Mouse (Mus musculus) liver, adult 2 months (tissue): ENCODE measurements around the gene Gm17490. TPM values are rescaled to one million over a fixed set of nuclear protein-coding genes. Genes with fewer than 3 reads are reported as not detected.
"Not testable (repeated sequence)": the region's sequence is repeated elsewhere in the genome, so short reads cannot be mapped to it uniquely, and the experiment has no call there.

Experiments
- DNase-seq: peaks from one replicate; pipeline ENCODE4 v3.0.0-alpha.2; 2011; ENCODE audit warnings: low read depth, low spot score; ENCODE audit errors: extremely low read depth
- H3K27ac ChIP-seq: fragments of 200-500 bp; replicated peaks from 2 replicates; pipeline ENCODE4 v1.5.1; 2012; ENCODE audit warnings: low read depth, mild to moderate bottlenecking, control low read depth, inconsistent platforms, low read length; ENCODE audit not compliant: insufficient read depth
- H3K27me3 ChIP-seq: fragments of 200-500 bp; 2 replicates; pipeline ENCODE4 v1.6.1; 2012; ENCODE audit warnings: mild to moderate bottlenecking, moderate library complexity, low read length, inconsistent platforms; ENCODE audit not compliant: control insufficient read depth, insufficient read depth
- H3K36me3 ChIP-seq: fragments of 200-500 bp; 2 replicates; pipeline ENCODE4 v1.6.1; 2012; ENCODE audit warnings: low read length, inconsistent platforms; ENCODE audit not compliant: control insufficient read depth, insufficient read depth
- H3K4me1 ChIP-seq: fragments of 200-500 bp; 2 replicates; pipeline ENCODE4 v1.6.1; 2011; ENCODE audit warnings: low read length; ENCODE audit not compliant: control insufficient read depth, insufficient read depth
- H3K4me3 ChIP-seq: fragments of 200-500 bp; 2 replicates; pipeline ENCODE4 v1.5.1; 2011; ENCODE audit warnings: low read depth, mild to moderate bottlenecking, control low read depth, low read length, moderate library complexity; ENCODE audit not compliant: insufficient read depth
- H3K79me2 ChIP-seq: fragments of 200-500 bp; 2 replicates; pipeline ENCODE4 v1.6.1; 2012; ENCODE audit warnings: inconsistent platforms, mild to moderate bottlenecking, low read length, moderate library complexity; ENCODE audit not compliant: control insufficient read depth, insufficient read depth
- H3K9ac ChIP-seq: fragments of 200-500 bp; 2 replicates; pipeline ENCODE4 v1.6.1; 2012; ENCODE audit warnings: low read depth, mild to moderate bottlenecking, control low read depth, inconsistent platforms, low read length
- CTCF ChIP-seq: fragments of 200-500 bp; IDR thresholded peaks from 2 replicates; pipeline ENCODE4 v1.5.1; 2011; ENCODE audit warnings: low read depth, low read length, control low read depth
- POLR2A ChIP-seq: fragments of 200-500 bp; IDR thresholded peaks from 2 replicates; pipeline ENCODE4 v1.6.1; 2011; ENCODE audit warnings: low read length, control low read depth; ENCODE audit not compliant: insufficient read depth; ENCODE audit errors: extremely low read depth
- WGBS: fragments of 180-500 bp; shearing (Covaris S2); methylation state at CpG from one replicate; pipeline ENCODE4 v1.1.7; 2018; 5-methylcytosine and 5-hydroxymethylcytosine counted together
- polyA plus RNA-seq: library from polyadenylated mRNA; depleted of rRNA; stranded (reverse); fragments of >200 nt; gene quantifications from 2 replicates; pipeline ENCODE4 v1.2.3, GENCODE M21; 2012
- total RNA-seq: library from RNA; depleted of rRNA; stranded (reverse); fragments of >200 nt; gene quantifications from 2 replicates; pipeline ENCODE4 v1.2.3, GENCODE M21; 2014

Gm17490 gene
- total and polyA plus RNA-seq, 2 experiments, result not detected

GRCm38 (mm10) chr2:11623726-11624125, 2.3 kb downstream of the Gm17490 start:
- WGBS, result 81% methylated on average over 2 of the region's 2 CpGs
- H3K4me1 ChIP-seq, result no peaks in the 10 kb centered on the region
- no peak overlapping the region for H3K4me3 ChIP-seq
- H3K27ac ChIP-seq, result no peak overlapping the region
- no peak for TF ChIP-seq POLR2A
- TF ChIP-seq CTCF, result no peak
- DNase-seq, result no peak
- H3K79me2 ChIP-seq, result no peaks in the 10 kb centered on the region
- H3K9ac ChIP-seq, result no peak overlapping the region
- H3K36me3 ChIP-seq, result no peaks in the 10 kb centered on the region
- no peaks in the 10 kb centered on the region for H3K27me3 ChIP-seq

GRCm38 (mm10) chr2:11623173-11623572, 2.9 kb downstream of the Gm17490 start:
- no peak overlapping the region for H3K4me3 ChIP-seq
- H3K79me2 ChIP-seq, result no peaks in the 10 kb centered on the region
- H3K27ac ChIP-seq, result no peak overlapping the region
- H3K27me3 ChIP-seq, result no peaks in the 10 kb centered on the region
- no peaks in the 10 kb centered on the region for H3K36me3 ChIP-seq
- no peak overlapping the region for H3K9ac ChIP-seq
- WGBS, result 89% methylated on average over 8 of the region's 8 CpGs
- TF ChIP-seq POLR2A (no peak), CTCF (no peak)
- DNase-seq, result no peak
- no peaks in the 10 kb centered on the region for H3K4me1 ChIP-seq

- no peaks in the 10 kb centered on the region for H3K79me2 ChIP-seq
- no peaks in the 10 kb centered on the region for H3K4me1 ChIP-seq
- H3K36me3 ChIP-seq, result no peaks in the 10 kb centered on the region
- H3K9ac ChIP-seq, result no peak overlapping the region
- no peak overlapping the region for H3K27ac ChIP-seq
- 77% methylated on average over 2 of the region's 2 CpGs for WGBS
- no peak overlapping the region for H3K4me3 ChIP-seq
- no peak for DNase-seq
- TF ChIP-seq CTCF (no peak), POLR2A (no peak)
- no peaks in the 10 kb centered on the region for H3K27me3 ChIP-seq
Measured at GRCm38 (mm10) chr2:11619598-11619997, 6.5 kb downstream of the Gm17490 start.

GRCm38 (mm10) chr2:11616846-11617245, 9.2 kb downstream of the Gm17490 start:
- H3K36me3 ChIP-seq, result no peaks in the 10 kb centered on the region
- TF ChIP-seq POLR2A (no peak), CTCF (no peak)
- H3K79me2 ChIP-seq, result no peaks in the 10 kb centered on the region
- H3K27ac ChIP-seq, result no peak overlapping the region
- no peak for DNase-seq
- WGBS, result 92% methylated on average over 9 of the region's 9 CpGs
- H3K4me3 ChIP-seq, result no peak overlapping the region
- no peak overlapping the region for H3K9ac ChIP-seq
- H3K27me3 ChIP-seq, result no peaks in the 10 kb centered on the region
- H3K4me1 ChIP-seq, result no peaks in the 10 kb centered on the region

- H3K27me3 ChIP-seq, H3K4me3 ChIP-seq, H3K36me3 ChIP-seq, DNase-seq, H3K27ac ChIP-seq, H3K9ac ChIP-seq, H3K79me2 ChIP-seq, H3K4me1 ChIP-seq: not testable (repeated sequence)
- WGBS, result 82% methylated on average over 6 of the region's 6 CpGs
Measured at GRCm38 (mm10) chr2:11612939-11613338, 13.1 kb downstream of the Gm17490 start.

- 81% methylated on average over 4 of the region's 4 CpGs for WGBS
- not testable (repeated sequence) for H3K9ac ChIP-seq, H3K4me1 ChIP-seq
Measured at GRCm38 (mm10) chr2:11606718-11607117, 19.3 kb downstream of the Gm17490 start.

More at GRCm38 (mm10) chr2:11606718-11607117, 19.3 kb downstream of the Gm17490 start:
- peaks cover 11% of the 10 kb centered on the region; the same call in 1 of the 2 replicates for H3K79me2 ChIP-seq
- not testable (repeated sequence) for H3K4me3 ChIP-seq, H3K27me3 ChIP-seq, H3K27ac ChIP-seq, DNase-seq, H3K36me3 ChIP-seq
